Mouse (Mus musculus): ENCODE measurements around the gene Foxe3. TPM values are rescaled to one million over a fixed set of nuclear protein-coding genes. Genes with fewer than 3 reads are reported as not detected.

Foxe3 gene
- not detected in 2 replicates for polyA plus RNA-seq (2015; fragmentation: Nextera tagmentation; extraction: Ambion mirVana)

GRCm38 (mm10) chr4:114925917-114926312 is at the start of gene Foxe3:
TSS of gene Foxe3 (minus strand) at chr4:114926013.

GRCm38 (mm10) chr4:114908829-114909601 is 16.8 kb downstream of the Foxe3 start, which contains the start of gene Foxd2:
TSS of gene Foxd2 (minus strand) at chr4:114908873.

Other genes starting within 250 kb of the Foxe3 start
- not detected in 2 replicates for gene Gm12830, start 104.3 kb downstream of the Foxe3 start, polyA plus RNA-seq (2015; fragmentation: Nextera tagmentation; extraction: Ambion mirVana)
- gene Foxd2, start 17.1 kb downstream of the Foxe3 start, polyA plus RNA-seq (2015; fragmentation: Nextera tagmentation; extraction: Ambion mirVana): 2.4 and 5.9 TPM in 2 replicates
- 133 and 144 TPM in 2 replicates for gene Cmpk1, start 61.2 kb upstream of the Foxe3 start, polyA plus RNA-seq (2015; fragmentation: Nextera tagmentation; extraction: Ambion mirVana)
- gene Stil, start 74.1 kb upstream of the Foxe3 start, polyA plus RNA-seq (2015; fragmentation: Nextera tagmentation; extraction: Ambion mirVana): 1.7 and 2.6 TPM in 2 replicates
- 0.74 and 1.4 TPM in 2 replicates for gene Tal1, start 130.4 kb upstream of the Foxe3 start, polyA plus RNA-seq (2015; fragmentation: Nextera tagmentation; extraction: Ambion mirVana)
- 7.3 and 9.1 TPM in 2 replicates for gene Pdzk1ip1, start 162.7 kb upstream of the Foxe3 start, polyA plus RNA-seq (2015; fragmentation: Nextera tagmentation; extraction: Ambion mirVana)
- gene Cyp4x1, start 208.3 kb upstream of the Foxe3 start, polyA plus RNA-seq (2015; fragmentation: Nextera tagmentation; extraction: Ambion mirVana): 0.29 and 1.8 TPM in 2 replicates